Mouse (Mus musculus): Measurements from ENCODE around the gene Cdc42bpb. TPM values are rescaled to one million over a fixed set of nuclear protein-coding genes. Genes with fewer than 3 reads are reported as not detected.

Cdc42bpb gene
- polyA plus RNA-seq, 1 experiment, result 56.8 TPM

GRCm38 (mm10) chr12:111371905-111372304, 5.6 kb downstream of the Cdc42bpb start:
- TF ChIP-seq POLR2A (IDR thresholded peaks at IDR 0.05; ENCODE audit: control insufficient read depth, low read depth, low read length) (no peak), CTCF (IDR thresholded peaks at IDR 0.05; ENCODE audit: control insufficient read depth, insufficient read depth, insufficient replicate concordance, low read depth, low read length) (no peak)

GRCm38 (mm10) chr12:111370249-111370648, 7.3 kb downstream of the Cdc42bpb start:
- Histone ChIP-seq H3K4me3 (ENCODE audit: control insufficient read depth, low read depth, low read length) (no peak overlapping the region), H3K36me3 (ENCODE audit: control insufficient read depth, insufficient read depth, low read length) (no peaks in the 10 kb centered on the region), H3K27ac (ENCODE audit: control insufficient read depth, insufficient read depth, low read depth, low read length) (no peak overlapping the region), H3K4me1 (ENCODE audit: control insufficient read depth, insufficient read depth, low read length) (peaks cover 16% of the 10 kb centered on the region), H3K27me3 (ENCODE audit: control insufficient read depth, insufficient read depth, low read length) (no peaks in the 10 kb centered on the region)
- peak; percentile 12; the same call in 1 of the 2 replicates for TF ChIP-seq CTCF (IDR thresholded peaks at IDR 0.05; ENCODE audit: control insufficient read depth, insufficient read depth, insufficient replicate concordance, low read depth, low read length)
- no peak for TF ChIP-seq POLR2A (IDR thresholded peaks at IDR 0.05; ENCODE audit: control insufficient read depth, low read depth, low read length)

More at GRCm38 (mm10) chr12:111371905-111372304, 5.6 kb downstream of the Cdc42bpb start:
- Histone ChIP-seq H3K27me3 (ENCODE audit: control insufficient read depth, insufficient read depth, low read length) (no peaks in the 10 kb centered on the region), H3K4me1 (ENCODE audit: control insufficient read depth, insufficient read depth, low read length) (peaks cover 14% of the 10 kb centered on the region), H3K36me3 (ENCODE audit: control insufficient read depth, insufficient read depth, low read length) (no peaks in the 10 kb centered on the region), H3K4me3 (ENCODE audit: control insufficient read depth, low read depth, low read length) (no peak overlapping the region), H3K27ac (ENCODE audit: control insufficient read depth, insufficient read depth, low read depth, low read length) (no peak overlapping the region)

- Histone ChIP-seq H3K4me3 (ENCODE audit: control insufficient read depth, low read depth, low read length) (no peak overlapping the region), H3K27ac (ENCODE audit: control insufficient read depth, insufficient read depth, low read depth, low read length) (no peak overlapping the region), H3K27me3 (ENCODE audit: control insufficient read depth, insufficient read depth, low read length) (no peaks in the 10 kb centered on the region), H3K4me1 (ENCODE audit: control insufficient read depth, insufficient read depth, low read length) (peaks cover 15% of the 10 kb centered on the region), H3K36me3 (ENCODE audit: control insufficient read depth, insufficient read depth, low read length) (no peaks in the 10 kb centered on the region)
- TF ChIP-seq POLR2A (IDR thresholded peaks at IDR 0.05; ENCODE audit: control insufficient read depth, low read depth, low read length), result no peak
- TF ChIP-seq CTCF (IDR thresholded peaks at IDR 0.05; ENCODE audit: control insufficient read depth, insufficient read depth, insufficient replicate concordance, low read depth, low read length), result no peak
Observed at GRCm38 (mm10) chr12:111367065-111367464, 10.5 kb downstream of the Cdc42bpb start.

GRCm38 (mm10) chr12:111364234-111364633, 13.3 kb downstream of the Cdc42bpb start:
- Histone ChIP-seq H3K27ac (ENCODE audit: control insufficient read depth, insufficient read depth, low read depth, low read length) (no peak overlapping the region), H3K4me1 (ENCODE audit: control insufficient read depth, insufficient read depth, low read length) (peaks cover 13% of the 10 kb centered on the region), H3K27me3 (ENCODE audit: control insufficient read depth, insufficient read depth, low read length) (no peaks in the 10 kb centered on the region), H3K4me3 (ENCODE audit: control insufficient read depth, low read depth, low read length) (no peak overlapping the region), H3K36me3 (ENCODE audit: control insufficient read depth, insufficient read depth, low read length) (no peaks in the 10 kb centered on the region)
- TF ChIP-seq POLR2A (IDR thresholded peaks at IDR 0.05; ENCODE audit: control insufficient read depth, low read depth, low read length), result no peak
- TF ChIP-seq CTCF (IDR thresholded peaks at IDR 0.05; ENCODE audit: control insufficient read depth, insufficient read depth, insufficient replicate concordance, low read depth, low read length), result peak; percentile 16; the same call in 1 of the 2 replicates

GRCm38 (mm10) chr12:111361319-111362098, 16.0 kb downstream of the Cdc42bpb start:
- TF ChIP-seq CTCF (IDR thresholded peaks at IDR 0.05; ENCODE audit: control insufficient read depth, insufficient read depth, insufficient replicate concordance, low read depth, low read length), result no peak
- no peak for TF ChIP-seq POLR2A (IDR thresholded peaks at IDR 0.05; ENCODE audit: control insufficient read depth, low read depth, low read length)
- peaks cover 3% of the 10 kb centered on the region; the same call in 1 of the 2 replicates for H3K4me1 ChIP-seq (ENCODE audit: control insufficient read depth, insufficient read depth, low read length)
- no peaks in the 10 kb centered on the region for H3K27me3 ChIP-seq (ENCODE audit: control insufficient read depth, insufficient read depth, low read length)
- H3K36me3 ChIP-seq (ENCODE audit: control insufficient read depth, insufficient read depth, low read length), result no peaks in the 10 kb centered on the region
- no peak overlapping the region for H3K27ac ChIP-seq (ENCODE audit: control insufficient read depth, insufficient read depth, low read depth, low read length)
- no peak overlapping the region for H3K4me3 ChIP-seq (ENCODE audit: control insufficient read depth, low read depth, low read length)

GRCm38 (mm10) chr12:111360671-111361070, 16.8 kb downstream of the Cdc42bpb start:
- no peaks in the 10 kb centered on the region for H3K27me3 ChIP-seq (ENCODE audit: control insufficient read depth, insufficient read depth, low read length)
- H3K27ac ChIP-seq (ENCODE audit: control insufficient read depth, insufficient read depth, low read depth, low read length), result no peak overlapping the region
- H3K36me3 ChIP-seq (ENCODE audit: control insufficient read depth, insufficient read depth, low read length), result no peaks in the 10 kb centered on the region
- no peak overlapping the region for H3K4me3 ChIP-seq (ENCODE audit: control insufficient read depth, low read depth, low read length)
- TF ChIP-seq POLR2A (IDR thresholded peaks at IDR 0.05; ENCODE audit: control insufficient read depth, low read depth, low read length) (no peak), CTCF (IDR thresholded peaks at IDR 0.05; ENCODE audit: control insufficient read depth, insufficient read depth, insufficient replicate concordance, low read depth, low read length) (no peak)
- H3K4me1 ChIP-seq (ENCODE audit: control insufficient read depth, insufficient read depth, low read length), result peaks cover 3% of the 10 kb centered on the region; the same call in 1 of the 2 replicates

- Histone ChIP-seq H3K4me3 (ENCODE audit: control insufficient read depth, low read depth, low read length) (no peak overlapping the region), H3K4me1 (ENCODE audit: control insufficient read depth, insufficient read depth, low read length) (peaks cover 4% of the 10 kb centered on the region)
- no peak for TF ChIP-seq POLR2A (IDR thresholded peaks at IDR 0.05; ENCODE audit: control insufficient read depth, low read depth, low read length)
- no peak for TF ChIP-seq CTCF (IDR thresholded peaks at IDR 0.05; ENCODE audit: control insufficient read depth, insufficient read depth, insufficient replicate concordance, low read depth, low read length)
Observed at GRCm38 (mm10) chr12:111356216-111356615, 21.3 kb downstream of the Cdc42bpb start.

More at GRCm38 (mm10) chr12:111356216-111356615, 21.3 kb downstream of the Cdc42bpb start:
- Histone ChIP-seq H3K27me3 (ENCODE audit: control insufficient read depth, insufficient read depth, low read length) (no peaks in the 10 kb centered on the region), H3K36me3 (ENCODE audit: control insufficient read depth, insufficient read depth, low read length) (no peaks in the 10 kb centered on the region), H3K27ac (ENCODE audit: control insufficient read depth, insufficient read depth, low read depth, low read length) (no peak overlapping the region)
